Mouse (Mus musculus): ENCODE results near the gene Suox. TPM values are rescaled to one million over a fixed set of nuclear protein-coding genes. Genes with fewer than 3 reads are reported as not detected.

Gene Suox
- polyA plus RNA-seq, 1 experiment = 7.0 TPM

DNA sequence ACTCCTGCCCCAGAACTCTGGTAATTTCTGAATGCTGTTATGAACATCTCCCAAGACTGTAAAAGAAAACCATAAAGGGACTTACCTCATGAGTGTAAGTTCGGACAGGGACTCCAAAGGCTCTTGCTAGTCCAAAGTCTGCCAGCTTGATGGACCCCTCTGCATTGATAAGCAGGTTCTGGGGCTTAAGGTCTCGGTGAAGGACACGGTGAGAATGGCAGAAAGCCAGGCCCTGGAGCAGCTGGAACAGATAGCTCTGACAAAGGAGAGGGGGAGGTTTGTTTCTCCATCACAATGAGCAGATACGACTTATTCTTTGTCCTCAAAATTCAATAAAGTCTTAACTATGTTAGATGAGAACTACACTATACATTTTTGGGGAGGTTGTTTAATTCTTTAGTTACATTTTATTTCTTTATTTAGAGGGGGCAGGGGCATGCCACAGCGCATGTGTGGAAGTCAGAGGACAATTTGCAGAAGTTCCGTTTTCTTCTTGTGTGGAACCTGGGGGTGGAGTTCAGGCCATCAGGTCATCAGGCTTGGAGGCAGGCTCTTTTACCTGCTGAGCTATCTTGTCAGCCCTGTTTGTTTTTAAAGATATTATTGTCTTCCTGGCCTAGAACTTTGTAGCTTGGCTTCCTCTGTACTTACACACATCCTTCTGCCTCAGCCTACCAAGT, 28.6 kb upstream of the Suox start:
- Histone ChIP-seq H3K36me3 (ENCODE audit: control insufficient read depth, insufficient read depth, low read length) (no peaks in the 10 kb centered on the region; the same call in none of the 2 replicates), H3K4me3 (ENCODE audit: control insufficient read depth, low read depth, low read length) (no peak overlapping the region), H3K27me3 (ENCODE audit: control insufficient read depth, insufficient read depth, low read length) (no peaks in the 10 kb centered on the region), H3K4me1 (ENCODE audit: control insufficient read depth, insufficient read depth, low read length) (peaks cover 16% of the 10 kb centered on the region), H3K27ac (ENCODE audit: control insufficient read depth, insufficient read depth, low read depth, low read length) (no peak overlapping the region)
- no peak for TF ChIP-seq POLR2A (IDR thresholded peaks at IDR 0.05; ENCODE audit: control insufficient read depth, low read depth, low read length)
- TF ChIP-seq CTCF (IDR thresholded peaks at IDR 0.05; ENCODE audit: control insufficient read depth, insufficient read depth, insufficient replicate concordance, low read depth, low read length) = no peak

DNA sequence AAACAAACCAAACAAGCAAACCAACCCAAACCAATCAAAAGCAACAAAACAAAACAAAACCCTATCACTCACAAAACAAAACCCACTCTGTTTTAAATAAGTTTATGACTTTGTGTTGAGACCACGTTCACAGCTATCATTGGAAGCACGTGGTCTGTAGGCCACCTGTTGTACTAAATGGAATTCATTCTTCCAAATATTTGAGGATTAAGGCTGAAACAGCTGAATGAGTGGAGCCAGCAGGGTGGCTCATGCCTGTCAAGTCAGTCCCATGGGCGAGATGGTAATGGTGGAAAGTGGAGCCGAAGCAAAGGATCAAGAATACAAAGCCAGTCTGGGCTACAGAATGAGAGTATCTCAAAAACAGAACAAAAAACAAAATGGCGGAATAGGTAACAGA, 26.8 kb upstream of the Suox start:
- no peaks in the 10 kb centered on the region; the same call in none of the 2 replicates for H3K36me3 ChIP-seq (ENCODE audit: control insufficient read depth, insufficient read depth, low read length)

DNA sequence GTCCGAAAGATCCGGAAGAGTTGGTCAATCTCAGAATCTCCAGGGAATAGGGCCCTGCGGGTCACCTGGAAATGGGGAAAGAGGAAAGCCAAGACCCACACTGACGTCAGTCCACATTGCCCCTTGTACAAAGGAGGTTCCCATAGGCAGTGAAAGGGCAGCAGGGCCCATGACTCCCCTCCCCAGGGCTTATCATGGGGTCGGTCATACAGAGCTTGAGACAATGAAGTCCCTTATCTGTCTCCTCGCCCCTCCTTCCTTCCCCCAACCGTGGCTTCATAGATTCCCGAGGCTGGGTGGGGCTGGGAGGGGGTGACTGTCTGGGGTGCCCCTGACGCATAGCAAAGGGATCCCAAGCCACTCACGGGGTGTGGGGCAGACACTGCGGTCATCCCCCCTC, 25.7 kb upstream of the Suox start:
- H3K36me3 ChIP-seq (ENCODE audit: control insufficient read depth, insufficient read depth, low read length) = no peaks in the 10 kb centered on the region; the same call in none of the 2 replicates

More for the DNA sequence above, 26.8 kb upstream of the Suox start:
- Histone ChIP-seq H3K4me1 (ENCODE audit: control insufficient read depth, insufficient read depth, low read length) (peaks cover 15% of the 10 kb centered on the region), H3K4me3 (ENCODE audit: control insufficient read depth, low read depth, low read length) (no peak overlapping the region), H3K27ac (ENCODE audit: control insufficient read depth, insufficient read depth, low read depth, low read length) (no peak overlapping the region), H3K27me3 (ENCODE audit: control insufficient read depth, insufficient read depth, low read length) (no peaks in the 10 kb centered on the region)
- no peak for TF ChIP-seq POLR2A (IDR thresholded peaks at IDR 0.05; ENCODE audit: control insufficient read depth, low read depth, low read length)
- no peak for TF ChIP-seq CTCF (IDR thresholded peaks at IDR 0.05; ENCODE audit: control insufficient read depth, insufficient read depth, insufficient replicate concordance, low read depth, low read length)

DNA sequence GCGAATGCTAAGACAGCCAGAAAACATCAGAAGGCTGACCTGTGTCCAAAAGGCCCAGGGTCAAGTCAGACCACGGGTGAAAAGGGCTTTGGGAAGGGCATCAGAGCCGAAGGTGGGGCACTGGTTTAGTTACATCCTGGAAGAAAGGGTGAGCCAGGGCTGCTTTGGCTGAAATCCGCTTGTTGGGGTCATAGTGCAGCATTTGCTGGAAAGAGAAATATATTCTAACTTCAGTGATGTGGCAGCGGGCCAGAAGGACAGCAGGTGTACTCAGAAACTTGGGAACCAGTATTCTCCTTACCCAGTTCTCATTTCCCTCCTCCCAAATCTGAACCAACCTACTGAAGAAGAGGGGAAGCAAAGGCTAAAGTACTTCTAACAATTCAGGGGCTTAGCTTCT, 25.1 kb upstream of the Suox start:
- TF ChIP-seq CTCF (IDR thresholded peaks at IDR 0.05; ENCODE audit: control insufficient read depth, insufficient read depth, insufficient replicate concordance, low read depth, low read length) = no peak
- TF ChIP-seq POLR2A (IDR thresholded peaks at IDR 0.05; ENCODE audit: control insufficient read depth, low read depth, low read length) = no peak
- H3K36me3 ChIP-seq (ENCODE audit: control insufficient read depth, insufficient read depth, low read length) = no peaks in the 10 kb centered on the region; the same call in none of the 2 replicates
- peaks cover 12% of the 10 kb centered on the region; the same call in 1 of the 2 replicates for H3K4me1 ChIP-seq (ENCODE audit: control insufficient read depth, insufficient read depth, low read length)
- no peaks in the 10 kb centered on the region for H3K27me3 ChIP-seq (ENCODE audit: control insufficient read depth, insufficient read depth, low read length)
- no peak overlapping the region for H3K27ac ChIP-seq (ENCODE audit: control insufficient read depth, insufficient read depth, low read depth, low read length)
- H3K4me3 ChIP-seq (ENCODE audit: control insufficient read depth, low read depth, low read length) = no peak overlapping the region

More for the DNA sequence above, 25.7 kb upstream of the Suox start:
- TF ChIP-seq POLR2A (IDR thresholded peaks at IDR 0.05; ENCODE audit: control insufficient read depth, low read depth, low read length) (no peak), CTCF (IDR thresholded peaks at IDR 0.05; ENCODE audit: control insufficient read depth, insufficient read depth, insufficient replicate concordance, low read depth, low read length) (no peak)
- Histone ChIP-seq H3K4me1 (ENCODE audit: control insufficient read depth, insufficient read depth, low read length) (peaks cover 13% of the 10 kb centered on the region; the same call in 1 of the 2 replicates), H3K27me3 (ENCODE audit: control insufficient read depth, insufficient read depth, low read length) (no peaks in the 10 kb centered on the region), H3K4me3 (ENCODE audit: control insufficient read depth, low read depth, low read length) (no peak overlapping the region), H3K27ac (ENCODE audit: control insufficient read depth, insufficient read depth, low read depth, low read length) (no peak overlapping the region)

DNA sequence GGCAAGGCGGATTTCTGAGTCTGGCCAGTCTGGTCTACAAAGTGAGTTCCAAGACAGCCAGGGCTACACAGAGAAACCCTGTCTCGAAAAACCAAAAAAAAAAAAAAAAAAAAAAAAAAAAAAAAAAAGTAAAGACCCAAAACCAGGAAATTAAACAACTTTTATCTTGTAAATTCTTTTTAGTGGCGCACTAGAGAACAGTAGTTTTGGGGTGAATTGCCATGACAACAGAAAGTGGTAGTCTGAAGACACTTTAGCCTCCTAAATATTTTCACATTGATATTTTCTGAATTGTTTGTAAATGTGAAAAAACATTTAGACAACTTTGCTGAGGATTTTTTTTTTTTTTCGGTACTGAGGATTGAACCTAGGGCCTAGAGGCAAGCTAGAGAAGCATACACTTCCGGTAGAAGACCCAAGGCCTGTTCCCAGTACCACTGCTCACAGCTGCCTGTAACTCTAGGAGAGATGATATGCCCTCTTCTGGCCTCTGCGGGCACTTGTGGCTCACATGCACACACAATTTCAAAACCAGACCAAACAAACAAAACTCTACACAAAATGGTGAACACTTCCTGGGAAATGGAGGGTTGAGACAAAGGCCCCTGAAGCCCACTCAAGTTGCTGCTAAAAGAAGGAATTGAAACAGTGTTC, 23.3 kb upstream of the Suox start:
- TF ChIP-seq POLR2A (IDR thresholded peaks at IDR 0.05; ENCODE audit: control insufficient read depth, low read depth, low read length) (no peak), CTCF (IDR thresholded peaks at IDR 0.05; ENCODE audit: control insufficient read depth, insufficient read depth, insufficient replicate concordance, low read depth, low read length) (no peak)
- Histone ChIP-seq H3K36me3 (ENCODE audit: control insufficient read depth, insufficient read depth, low read length) (no peaks in the 10 kb centered on the region; the same call in none of the 2 replicates), H3K4me3 (ENCODE audit: control insufficient read depth, low read depth, low read length) (peak overlapping the region; percentile 90), H3K4me1 (ENCODE audit: control insufficient read depth, insufficient read depth, low read length) (peaks cover 7% of the 10 kb centered on the region; the same call in 1 of the 2 replicates), H3K27ac (ENCODE audit: control insufficient read depth, insufficient read depth, low read depth, low read length) (no peak overlapping the region; the same call in 1 of the 2 replicates), H3K27me3 (ENCODE audit: control insufficient read depth, insufficient read depth, low read length) (no peaks in the 10 kb centered on the region)

DNA sequence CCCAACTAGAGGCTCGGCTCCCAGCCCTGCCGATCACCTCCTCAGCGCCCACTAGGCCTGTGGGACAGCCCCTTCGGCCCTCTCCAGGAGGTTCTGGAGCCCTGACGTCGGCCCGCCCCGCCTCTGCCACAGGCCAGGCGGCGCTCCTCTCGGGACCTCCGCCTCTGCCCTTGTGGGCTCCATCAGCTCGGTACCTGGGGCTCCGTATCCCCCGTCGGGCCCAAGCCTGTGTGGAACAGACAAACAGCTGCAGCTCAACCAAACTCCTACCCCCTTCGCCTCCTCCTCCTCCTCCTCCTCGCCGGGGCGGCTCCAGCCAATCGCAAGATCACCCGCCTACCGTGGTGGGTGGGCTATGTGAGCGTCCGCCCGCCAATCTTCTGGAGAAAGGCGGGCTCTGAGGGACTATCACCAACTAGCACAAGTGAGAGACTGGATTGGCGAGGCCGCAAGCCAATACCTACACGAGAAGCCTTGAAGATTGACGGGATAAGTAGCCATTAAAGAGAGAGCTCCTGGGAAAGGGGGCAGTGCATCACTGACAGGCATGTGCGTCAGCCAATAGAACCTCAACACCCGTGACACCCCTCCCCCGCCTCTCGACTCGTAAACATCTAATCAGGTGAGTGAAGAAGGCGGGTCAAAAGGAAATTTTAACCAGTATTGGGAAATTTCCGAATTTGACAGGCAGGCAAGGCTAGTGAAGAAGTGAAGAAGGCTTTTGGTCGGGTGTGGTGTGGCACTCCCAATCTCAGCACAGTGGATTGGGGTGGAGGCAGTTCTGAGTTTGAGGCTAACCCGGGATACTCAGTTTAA, 22.3 kb upstream of the Suox start, which contains the start of gene Rab5b:
TSS of gene Rab5b (minus strand) at position 273 of the 816 bp plus-strand sequence.
- H3K27ac ChIP-seq (ENCODE audit: control insufficient read depth, insufficient read depth, low read depth, low read length) = peak within 1 kb of the TSS; percentile 88
- no peaks in the 10 kb centered on the region; the same call in none of the 2 replicates for H3K36me3 ChIP-seq (ENCODE audit: control insufficient read depth, insufficient read depth, low read length)
- TF ChIP-seq CTCF (IDR thresholded peaks at IDR 0.05; ENCODE audit: control insufficient read depth, insufficient read depth, insufficient replicate concordance, low read depth, low read length) (no peak), POLR2A (IDR thresholded peaks at IDR 0.05; ENCODE audit: control insufficient read depth, low read depth, low read length) (peak; percentile 93)
- H3K27me3 ChIP-seq (ENCODE audit: control insufficient read depth, insufficient read depth, low read length) = no peaks in the 10 kb centered on the region
- H3K4me3 ChIP-seq (ENCODE audit: control insufficient read depth, low read depth, low read length) = peak within 1 kb of the TSS; percentile 90
- H3K4me1 ChIP-seq (ENCODE audit: control insufficient read depth, insufficient read depth, low read length) = peaks cover 7% of the 10 kb centered on the region; the same call in 1 of the 2 replicates

Measured in testis, adult 2 months (tissue).